Mouse (Mus musculus) C2C12 (cell line): ENCODE measurements at regions not wholly inside any gene's neighbourhood (a gene's known extent, or its start where the extent isn't known, plus 50 kb on each side); places are given as distances from the start of the nearest gene placed in this dataset.

Experiments used
- CTCF ChIP-seq: IDR thresholded peaks from one replicate; pipeline ENCODE4 v1.5.1; 2011; ENCODE audit not compliant: control insufficient read depth, insufficient read depth, insufficient read length
- MAX ChIP-seq: IDR thresholded peaks from one replicate; pipeline ENCODE4 v1.6.1; 2011; ENCODE audit warnings: mild to moderate bottlenecking, control low read depth
- MYOG ChIP-seq: IDR thresholded peaks from one replicate; pipeline ENCODE4 v1.6.1; 2011; ENCODE audit not compliant: control insufficient read depth, insufficient read length; ENCODE audit errors: extremely low read depth

DNA sequence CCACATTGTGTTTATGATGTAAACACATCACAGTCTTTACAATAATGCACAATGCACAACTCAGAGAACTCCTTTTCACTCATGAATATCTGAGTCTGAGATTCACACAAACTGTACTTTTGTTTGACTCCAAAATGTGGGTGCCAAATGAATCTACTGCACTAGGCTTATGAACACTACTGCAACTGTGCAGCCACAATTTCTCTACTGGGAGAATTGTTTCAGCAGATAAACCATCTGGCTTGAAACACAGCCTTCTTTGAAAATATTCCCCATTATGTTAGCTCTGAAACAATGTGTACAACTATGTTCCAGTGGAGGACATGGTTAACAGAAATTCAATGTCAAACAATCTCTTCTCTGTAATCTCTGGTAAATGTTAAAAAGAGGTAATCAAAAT lies 166.6 kb upstream of the Zeb2 start:
- TF ChIP-seq MAX = no peak
- TF ChIP-seq CTCF = no peak
- no peak for TF ChIP-seq MYOG
